In the genomic region with DNA sequence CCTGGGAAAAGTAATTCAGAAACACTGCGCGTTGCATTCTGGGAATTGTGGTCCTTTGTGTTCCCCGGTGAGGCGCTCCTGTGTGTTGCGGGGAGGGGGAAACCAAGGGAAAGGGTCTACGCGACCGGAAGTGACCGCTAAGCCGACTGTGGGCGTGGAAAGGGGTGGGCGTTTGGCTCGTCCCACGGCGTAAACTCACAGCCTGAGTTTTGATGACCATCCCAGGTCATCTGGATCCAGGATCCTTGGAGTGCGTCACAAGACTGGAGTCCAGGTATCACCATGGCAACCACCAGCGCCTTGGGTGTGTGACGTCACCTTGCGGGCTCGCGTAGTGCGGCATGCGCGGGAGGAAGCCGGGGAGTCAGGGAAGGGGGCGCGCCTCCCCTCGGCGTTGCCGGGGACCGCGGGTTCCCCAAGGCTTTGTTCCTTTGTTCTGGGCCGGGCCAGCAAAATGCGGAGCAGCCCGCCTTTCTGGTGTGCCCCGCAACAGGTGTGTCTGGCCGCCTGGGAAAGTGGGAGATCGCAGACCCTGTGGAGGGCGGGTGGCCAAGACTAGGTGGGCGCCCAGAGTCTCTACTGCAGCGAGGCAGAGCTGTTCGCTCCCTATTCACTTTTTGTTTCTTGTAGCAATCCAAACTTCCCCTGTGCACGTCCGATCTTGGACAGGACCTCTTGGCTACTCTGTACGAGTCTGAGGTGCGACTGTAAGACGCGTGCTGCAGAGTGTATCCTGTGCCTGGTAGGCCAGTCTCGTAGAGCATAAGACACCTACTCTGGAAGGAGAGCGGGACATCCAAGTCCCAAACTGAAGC, we compare ENCODE assay signal across 8 mouse cellular contexts. TPM values are rescaled to one million over a fixed set of nuclear protein-coding genes. Genes with fewer than 3 reads are reported as not detected.
DNase-seq lines count a peak whose midpoint lies in the region; ATAC-seq and TF ChIP-seq lines count a peak whose summit lies in the region.

A gene (plus strand): TSS at position 169 of the 815 bp plus-strand sequence.

- H3K27me3 ChIP-seq in hindbrain, postnatal 0 days (ENCODE audit: insufficient read depth, low read length), result no peaks in the 10 kb centered on the region

- H3K36me3 ChIP-seq in hindbrain, postnatal 0 days (ENCODE audit: insufficient read depth, low read length), result peaks cover 14% of the 10 kb centered on the region
- no peaks in the 10 kb centered on the region for H3K36me3 ChIP-seq in macrophage (ENCODE audit: inconsistent target)

- intact Hi-C loops in gastrocnemius, adult 2 months (cut with DNase I), result loop anchor here (2.0 to 10.0 kb wide), 4 partner anchors 78 to 1570 kb away; no protein-coding TSS in a partner anchor
- intact Hi-C loops in left cerebral cortex, adult 2 months (cut with DNase I), result loop anchor here (5.0 kb wide), 4 partner anchors 48 to 1487 kb away; no protein-coding TSS in a partner anchor

- H3K9me3 ChIP-seq in hindbrain, postnatal 0 days (ENCODE audit: low read length), result no peaks in the 10 kb centered on the region

- peak; percentile 81 for DNase-seq in gastrocnemius, adult 2 months
- DNase-seq in hindbrain, postnatal 0 days (ENCODE audit: low spot score), result peak; percentile 98
- DNase-seq in left cerebral cortex, adult 2 months (ENCODE audit: extremely low spot score in 1 of 2, low spot score in 2 of 2), result peak; percentile 88 to 89
- peak; percentile 91 for DNase-seq in right cerebral cortex, adult 18-20 months
- peak; percentile 74 for DNase-seq in urinary bladder, adult 2 months (ENCODE audit: low spot score)

- no peaks in the 10 kb centered on the region for H3K4me1 ChIP-seq in hindbrain, postnatal 0 days (ENCODE audit: insufficient read depth, low read length)

- H3K27ac ChIP-seq in gastrocnemius, adult 2 months, result peak within 1 kb of the TSS; percentile 81
- H3K27ac ChIP-seq in hindbrain, postnatal 0 days, result peak within 1 kb of the TSS; percentile 55
- H3K27ac ChIP-seq in left cerebral cortex, adult 2 months, result peak within 1 kb of the TSS; percentile 83
- H3K27ac ChIP-seq in macrophage, result no peak within 1 kb of the TSS

- TF ChIP-seq CTCF in gastrocnemius, adult 2 months (IDR thresholded peaks at IDR 0.05), result no peak; the same call in 1 of the 2 replicates
- TF ChIP-seq CTCF in hindbrain, postnatal 0 days (IDR thresholded peaks at IDR 0.05; ENCODE audit: low read depth), result peak; percentile 38
- TF ChIP-seq CTCF in left cerebral cortex, adult 2 months (IDR thresholded peaks at IDR 0.05), result no peak; the same call in 1 of the 2 replicates

- no peaks in the 10 kb centered on the region for H3K79me2 ChIP-seq in macrophage (ENCODE audit: inconsistent target)

- peak; percentile 45 for ATAC-seq in activated CD4-positive, CD25-positive, alpha-beta regulatory T cell, adult 4 months
- ATAC-seq in common myeloid progenitor, adult 5-6 weeks (replicated peaks; ENCODE audit: low read depth, poor library complexity, severe bottlenecking), result peak; percentile 80
- peak; percentile 97 for ATAC-seq in hindbrain, postnatal 0 days

- H3K9ac ChIP-seq in hindbrain, postnatal 0 days (replicated peaks; ENCODE audit: low read length), result peak within 1 kb of the TSS; percentile 66

- H3K4me2 ChIP-seq in hindbrain, postnatal 0 days (ENCODE audit: low read depth, low read length), result peak within 1 kb of the TSS; percentile 62

- peak within 1 kb of the TSS; percentile 96 for H3K4me3 ChIP-seq in gastrocnemius, adult 2 months
- peak within 1 kb of the TSS; percentile 71 for H3K4me3 ChIP-seq in hindbrain, postnatal 0 days (ENCODE audit: low read length)
- H3K4me3 ChIP-seq in left cerebral cortex, adult 2 months, result peak within 1 kb of the TSS; percentile 80
- peak within 1 kb of the TSS; percentile 70 for H3K4me3 ChIP-seq in macrophage (ENCODE audit: inconsistent target)

- WGBS in hindbrain, postnatal 0 days, result under 1% methylated on average over 49 of the region's 50 CpGs
- WGBS in macrophage (ENCODE audit: missing documents), result 2% methylated on average over 49 of the region's 50 CpGs

RNA-seq across cellular contexts. Expression of the gene that starts here (rescaled TPM):
- polyA plus RNA-seq in activated CD4-positive, CD25-positive, alpha-beta regulatory T cell, adult 4 months (2017; shearing (Covaris generic)), result not detected
- total RNA-seq in common myeloid progenitor, adult 5-6 weeks (2017), result 13.1 and 13.9 TPM in 2 replicates
- total RNA-seq in gastrocnemius, adult 2 months (2021), result under 1 TPM; 0.17 to 0.36 TPM
- 9.3 and 13.5 TPM in 2 replicates for total RNA-seq in hindbrain, postnatal 0 days (2014; rRNA removed)
- 7.8 and 9.6 TPM in 2 replicates for polyA plus RNA-seq in hindbrain, postnatal 0 days (2015; fragmentation: Nextera tagmentation; extraction: Ambion mirVana)
- total RNA-seq in left cerebral cortex, adult 2 months (2021), result 1 to 10 TPM; 3.8 to 3.9 TPM
- total RNA-seq in macrophage (2018; cell fraction: chromatin; rRNA removed), result under 1 TPM in 3 of 26 experiments, not detected in 23; 0.19 to 0.31 (median 0.25) TPM
- total RNA-seq in macrophage (2018; cell fraction: cytosol; rRNA removed), result under 1 TPM in 9 of 26 experiments, not detected in 17; 0.06 to 0.15 (median 0.09) TPM
- under 1 TPM in 2 of 26 experiments, not detected in 24; 0.30 to 0.85 TPM for total RNA-seq in macrophage (2018; cell fraction: nucleus; rRNA removed)
- polyA plus RNA-seq in macrophage (2018), result 0.14 TPM in 1 of 3 replicates, not detected in the others
- polyA plus RNA-seq in urinary bladder, adult 2 months (2012; rRNA removed), result 1.7 TPM in 2 replicates

Comparison
In these comparisons a context has a peak if more than half of its experiments do, and no peak if none do; other contexts are left out.
1. Peak in ATAC-seq in activated CD4-positive, CD25-positive, alpha-beta regulatory T cell, adult 4 months; RNA of the gene not detected or under 1 TPM.
2. Peak in DNase-seq, H3K4me3 ChIP-seq and H3K27ac ChIP-seq in gastrocnemius, adult 2 months; RNA of the gene not detected or under 1 TPM.
3. ATAC-seq: peak in every context shown above with its lines; median percentile 97 in hindbrain, postnatal 0 days; 80 in common myeloid progenitor, adult 5-6 weeks; 45 in activated CD4-positive, CD25-positive, alpha-beta regulatory T cell, adult 4 months.